Mouse (Mus musculus) heart, adult 2 months (tissue): ENCODE results near the gene Dtnb. TPM values are rescaled to one million over a fixed set of nuclear protein-coding genes. Genes with fewer than 3 reads are reported as not detected.

Experiments
- DNase-seq, 2 experiments: peaks; one replicate each; pipeline ENCODE4 v3.0.0; 2021
- H3K27ac ChIP-seq: fragments of 200-600 bp; 2 replicates; pipeline ENCODE4 v1.8.1; 2022
- H3K27me3 ChIP-seq: fragments of 200-500 bp; 2 replicates; pipeline ENCODE4 v1.6.1; 2012; ENCODE audit warnings: mild to moderate bottlenecking, low read length, inconsistent platforms, mixed read lengths; ENCODE audit not compliant: control insufficient read depth, insufficient read depth
- H3K36me3 ChIP-seq: fragments of 200-500 bp; 2 replicates; pipeline ENCODE4 v1.6.1; 2012; ENCODE audit warnings: low read length, inconsistent platforms; ENCODE audit not compliant: control insufficient read depth, insufficient read depth
- H3K4me1 ChIP-seq: fragments of 200-500 bp; 2 replicates; pipeline ENCODE4 v1.6.1; 2011; ENCODE audit warnings: low read length; ENCODE audit not compliant: control insufficient read depth, insufficient read depth
- H3K4me3 ChIP-seq: fragments of 200-600 bp; 2 replicates; pipeline ENCODE4 v1.8.1; 2022
- H3K79me2 ChIP-seq: fragments of 200-500 bp; replicated peaks from 2 replicates; pipeline ENCODE4 v1.6.1; 2012; ENCODE audit warnings: mild to moderate bottlenecking, inconsistent platforms, low read length, moderate library complexity, mixed read lengths; ENCODE audit not compliant: control insufficient read depth, insufficient read depth
- H3K9ac ChIP-seq: fragments of 200-500 bp; 2 replicates; pipeline ENCODE4 v1.6.1; 2012; ENCODE audit warnings: low read depth, mild to moderate bottlenecking, control low read depth, inconsistent platforms, low read length, mixed read lengths
- CTCF ChIP-seq: fragments of 200-600 bp; IDR thresholded peaks from 2 replicates; pipeline ENCODE4 v1.8.1; 2022; ENCODE audit warnings: antibody characterized with exemption, mild to moderate bottlenecking, moderate library complexity
- EP300 ChIP-seq: fragments of 200-500 bp; IDR thresholded peaks from 2 replicates; pipeline ENCODE4 v1.6.1; 2011; ENCODE audit warnings: low read depth, low read length, control low read depth; ENCODE audit not compliant: insufficient read depth
- POLR2A ChIP-seq: fragments of 200-500 bp; IDR thresholded peaks from 2 replicates; pipeline ENCODE4 v1.6.1; 2011; ENCODE audit warnings: mild to moderate bottlenecking, low read depth, low read length, control low read depth; ENCODE audit not compliant: insufficient read depth
- WGBS: fragments of 180-500 bp; shearing (Covaris S2); methylation state at CpG from one replicate; pipeline ENCODE4 v1.1.7; 2018; 5-methylcytosine and 5-hydroxymethylcytosine counted together
- intact Hi-C: fragments of 180-260 bp; cut with DNase I; formaldehyde crosslinking; loops from one replicate; pipeline ENCODE4 v1.15.1; 2025
- polyA plus RNA-seq: library from polyadenylated mRNA; depleted of rRNA; stranded (reverse); fragments of >200 nt; gene quantifications from 2 replicates; pipeline ENCODE4 v1.2.3, GENCODE M21; 2012
- total RNA-seq, 2 experiments: library from RNA; stranded (reverse); gene quantifications; 2 replicates each; pipeline ENCODE4 v1.2.3; 2021

Gene Dtnb
- total and polyA plus RNA-seq, 3 experiments, result 6.0 to 8.0 (median 7.1) TPM

DNA sequence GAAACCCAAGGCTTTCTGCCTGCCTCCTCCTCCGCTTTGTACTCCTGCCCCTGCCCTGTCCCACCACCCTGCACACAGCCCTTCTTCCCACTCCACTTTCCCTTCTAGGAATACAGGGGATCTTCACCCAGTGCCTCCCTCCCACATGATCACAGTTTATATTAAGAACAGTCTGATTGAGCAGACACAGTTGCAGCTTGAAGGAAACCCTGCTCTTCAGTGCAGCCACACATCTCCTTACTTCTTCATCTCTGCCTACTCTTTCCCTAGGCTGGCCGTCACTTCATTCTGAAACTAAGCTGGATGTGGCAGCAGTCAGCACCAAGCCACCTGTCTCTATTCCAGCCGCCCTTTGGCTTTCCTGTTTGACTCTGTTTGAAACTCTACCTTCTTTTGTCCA lies 201.5 kb downstream of the Dtnb start:
- WGBS, result 92% methylated on average over 3 of the region's 3 CpGs

DNA sequence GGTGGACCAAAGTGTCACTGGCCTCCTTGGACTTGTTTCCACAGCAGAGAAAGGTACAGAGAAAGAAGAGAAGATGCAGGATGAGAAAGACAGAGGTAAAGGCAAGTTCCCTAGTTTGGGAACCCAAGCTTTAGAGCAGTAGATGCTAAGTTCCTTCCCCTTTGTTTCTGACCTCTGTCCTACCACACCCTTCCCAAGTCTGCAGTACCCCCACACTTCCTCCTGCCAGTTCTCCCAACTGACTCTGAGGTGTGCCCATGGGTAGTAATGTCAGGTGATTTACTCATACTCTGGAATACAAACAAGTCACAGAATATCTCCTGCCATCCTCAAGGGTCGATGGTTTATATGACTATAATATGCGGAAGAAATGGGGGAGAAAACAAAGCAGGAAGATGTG lies 203.8 kb downstream of the Dtnb start:
- Histone ChIP-seq H3K9ac (no peak overlapping the region), H3K4me3 (no peak overlapping the region), H3K36me3 (peaks cover 2% of the 10 kb centered on the region; the same call in 1 of the 2 replicates), H3K4me1 (peaks cover 12% of the 10 kb centered on the region), H3K79me2 (no peaks in the 10 kb centered on the region), H3K27ac (no peak overlapping the region), H3K27me3 (no peaks in the 10 kb centered on the region)
- no peak for TF ChIP-seq POLR2A
- TF ChIP-seq EP300, result no peak
- no peak for TF ChIP-seq CTCF
- intact Hi-C loops, result no loop called here
- no peak for DNase-seq
- 97% methylated on average over 2 of the region's 2 CpGs for WGBS

More for the DNA sequence above, 201.5 kb downstream of the Dtnb start:
- Histone ChIP-seq H3K27me3 (no peaks in the 10 kb centered on the region), H3K79me2 (no peaks in the 10 kb centered on the region), H3K9ac (no peak overlapping the region), H3K36me3 (no peaks in the 10 kb centered on the region), H3K4me3 (no peak overlapping the region), H3K27ac (no peak overlapping the region), H3K4me1 (no peaks in the 10 kb centered on the region)
- TF ChIP-seq EP300, result no peak
- TF ChIP-seq POLR2A, result no peak
- no peak for TF ChIP-seq CTCF
- no peak for DNase-seq
- intact Hi-C loops, result no loop called here

DNA sequence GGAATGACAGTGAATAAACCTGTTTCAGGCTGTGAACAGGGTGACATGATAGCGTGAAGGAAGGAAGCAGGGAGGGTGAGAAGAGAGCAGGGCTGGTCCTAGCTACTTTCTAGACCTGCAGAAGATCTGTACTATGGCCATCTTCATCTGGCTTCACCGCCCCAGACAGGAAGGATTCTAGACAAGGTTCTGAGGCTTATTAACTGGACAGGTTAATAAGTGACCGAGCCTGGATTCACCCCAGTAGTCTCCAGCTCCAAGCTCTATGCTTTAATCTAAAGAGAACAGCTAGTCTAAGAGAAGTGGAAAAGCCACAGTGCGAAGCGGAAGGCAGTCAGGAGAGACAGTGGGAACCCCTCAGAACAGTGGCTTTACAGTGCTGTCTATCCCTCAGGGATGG lies 205.5 kb downstream of the Dtnb start:
- Histone ChIP-seq H3K36me3 (peaks cover 2% of the 10 kb centered on the region; the same call in 1 of the 2 replicates), H3K4me1 (peaks cover 18% of the 10 kb centered on the region), H3K79me2 (no peaks in the 10 kb centered on the region), H3K27me3 (no peaks in the 10 kb centered on the region), H3K4me3 (no peak overlapping the region), H3K27ac (no peak overlapping the region), H3K9ac (no peak overlapping the region)
- intact Hi-C loops, result no loop called here
- no peak for DNase-seq
- WGBS, result 92% methylated on average over 5 of the region's 5 CpGs
- TF ChIP-seq POLR2A (no peak), CTCF (no peak), EP300 (no peak)

DNA sequence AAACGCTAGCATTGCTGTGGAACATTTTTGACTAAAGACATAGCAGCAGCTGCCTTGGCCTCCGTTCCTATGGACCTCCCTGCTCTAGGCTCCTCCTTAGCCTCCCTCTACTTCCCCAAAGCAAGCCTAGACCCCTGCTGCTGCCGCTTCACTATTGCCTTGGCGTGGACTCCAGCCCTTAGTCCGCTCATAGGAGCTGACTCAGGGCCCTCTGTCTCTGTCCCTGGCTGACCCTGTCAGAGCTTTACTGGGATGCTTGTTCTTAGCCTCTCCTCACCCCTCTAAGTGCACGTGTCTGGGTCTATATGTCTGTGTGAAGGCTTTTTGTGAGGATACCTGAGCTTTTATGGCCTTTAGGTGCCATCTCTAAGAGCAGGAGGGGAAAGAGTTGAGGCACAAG lies 206.1 kb downstream of the Dtnb start:
- TF ChIP-seq CTCF (no peak), EP300 (no peak), POLR2A (no peak)
- Histone ChIP-seq H3K4me3 (no peak overlapping the region), H3K9ac (no peak overlapping the region), H3K27me3 (no peaks in the 10 kb centered on the region), H3K4me1 (peaks cover 18% of the 10 kb centered on the region), H3K79me2 (no peaks in the 10 kb centered on the region), H3K36me3 (peaks cover 2% of the 10 kb centered on the region; the same call in 1 of the 2 replicates), H3K27ac (no peak overlapping the region)
- DNase-seq, result no peak
- 94% methylated on average over 6 of the region's 6 CpGs for WGBS
- intact Hi-C loops, result no loop called here

DNA sequence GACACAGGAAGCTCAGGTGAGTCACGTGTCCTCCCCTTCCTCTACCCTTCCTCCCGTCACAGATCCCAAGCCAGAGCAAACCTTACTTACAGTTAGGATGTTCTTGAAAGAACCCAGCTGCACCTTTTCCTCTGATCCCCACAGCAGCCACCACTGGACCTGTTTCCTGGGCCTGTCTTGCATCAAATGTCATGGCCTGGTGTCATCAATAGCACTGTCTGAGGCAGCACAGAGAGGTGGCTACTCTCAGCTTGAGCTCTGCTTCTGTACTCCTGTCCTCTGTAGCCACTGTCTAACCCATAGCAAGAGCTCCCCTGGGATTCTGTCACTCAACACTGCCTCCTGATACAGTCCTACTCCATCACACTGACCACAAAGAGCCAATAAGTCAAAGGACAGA lies 207.5 kb downstream of the Dtnb start:
- WGBS, result 49% methylated on average over 2 of the region's 2 CpGs
- peak overlapping the region; percentile 89 for H3K27ac ChIP-seq
- H3K4me1 ChIP-seq, result peaks cover 18% of the 10 kb centered on the region
- no peak for DNase-seq
- no peak overlapping the region for H3K4me3 ChIP-seq
- no peaks in the 10 kb centered on the region for H3K79me2 ChIP-seq
- H3K9ac ChIP-seq, result no peak overlapping the region
- intact Hi-C loops, result loop anchor here (2.0 kb wide), 1 partner anchor 21 kb away; no protein-coding TSS in a partner anchor
- no peaks in the 10 kb centered on the region for H3K27me3 ChIP-seq
- peaks cover 2% of the 10 kb centered on the region; the same call in 1 of the 2 replicates for H3K36me3 ChIP-seq
- no peak for TF ChIP-seq CTCF
- TF ChIP-seq EP300, result no peak
- TF ChIP-seq POLR2A, result no peak

DNA sequence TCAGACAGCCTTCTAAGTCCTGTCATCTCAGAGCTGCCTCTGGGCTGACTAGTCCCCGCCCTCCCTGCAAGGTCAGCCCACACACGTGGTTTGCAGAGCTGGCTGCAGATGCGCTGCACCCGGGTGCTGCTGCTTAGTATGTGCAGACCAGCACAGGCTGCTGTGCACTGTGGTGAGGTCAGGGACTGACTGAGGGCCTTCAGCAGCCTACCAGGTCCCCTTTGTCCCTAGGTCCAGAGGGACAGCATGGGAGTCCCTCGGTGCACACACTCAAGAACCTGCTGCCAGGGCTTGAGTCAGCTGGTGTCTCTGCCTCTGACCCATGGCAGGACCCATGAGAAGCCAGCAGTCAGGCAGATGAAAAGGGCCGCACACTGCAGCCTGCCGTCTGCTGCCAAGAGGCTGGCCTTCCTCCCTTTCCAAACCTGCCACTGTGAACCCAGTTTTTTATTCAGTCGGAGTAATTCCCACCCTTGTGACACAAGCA lies 208.3 kb downstream of the Dtnb start:
- H3K79me2 ChIP-seq, result no peaks in the 10 kb centered on the region
- TF ChIP-seq POLR2A, result peak; percentile 78
- TF ChIP-seq EP300, result 0 out of 2 replicates have a peak, but pooled peaks have one; percentile 17
- peak; percentile 15; the same call in 1 of the 2 replicates for TF ChIP-seq CTCF
- H3K27ac ChIP-seq, result peak overlapping the region; percentile 89
- H3K4me3 ChIP-seq, result no peak overlapping the region
- H3K36me3 ChIP-seq, result peaks cover 2% of the 10 kb centered on the region; the same call in 1 of the 2 replicates
- H3K27me3 ChIP-seq, result no peaks in the 10 kb centered on the region
- WGBS, result 2% methylated on average over 8 of the region's 8 CpGs
- peak; percentile 70 to 84 for DNase-seq
- intact Hi-C loops, result loop anchor here (2.0 kb wide), 1 partner anchor 22 kb away; no protein-coding TSS in a partner anchor
- H3K4me1 ChIP-seq, result peaks cover 18% of the 10 kb centered on the region
- H3K9ac ChIP-seq, result no peak overlapping the region
